Mouse (Mus musculus) activated CD4-positive, CD25-positive, alpha-beta regulatory T cell, adult 4 months (primary cell): Measurements from ENCODE around the gene Egln3. TPM values are rescaled to one million over a fixed set of nuclear protein-coding genes. Genes with fewer than 3 reads are reported as not detected.

Experiments
- ATAC-seq: one replicate; pipeline ENCODE4 v1.8.0; 2017
- polyA plus RNA-seq, 2 experiments: library from polyadenylated mRNA; unstranded; fragments of 100-300 nt; shearing (Covaris generic); gene quantifications; one replicate each; pipeline ENCODE4 v1.2.1; 2017

Egln3 gene
- polyA plus RNA-seq, 2 experiments from 2014 or later, result 1.7 to 2.3 TPM

DNA sequence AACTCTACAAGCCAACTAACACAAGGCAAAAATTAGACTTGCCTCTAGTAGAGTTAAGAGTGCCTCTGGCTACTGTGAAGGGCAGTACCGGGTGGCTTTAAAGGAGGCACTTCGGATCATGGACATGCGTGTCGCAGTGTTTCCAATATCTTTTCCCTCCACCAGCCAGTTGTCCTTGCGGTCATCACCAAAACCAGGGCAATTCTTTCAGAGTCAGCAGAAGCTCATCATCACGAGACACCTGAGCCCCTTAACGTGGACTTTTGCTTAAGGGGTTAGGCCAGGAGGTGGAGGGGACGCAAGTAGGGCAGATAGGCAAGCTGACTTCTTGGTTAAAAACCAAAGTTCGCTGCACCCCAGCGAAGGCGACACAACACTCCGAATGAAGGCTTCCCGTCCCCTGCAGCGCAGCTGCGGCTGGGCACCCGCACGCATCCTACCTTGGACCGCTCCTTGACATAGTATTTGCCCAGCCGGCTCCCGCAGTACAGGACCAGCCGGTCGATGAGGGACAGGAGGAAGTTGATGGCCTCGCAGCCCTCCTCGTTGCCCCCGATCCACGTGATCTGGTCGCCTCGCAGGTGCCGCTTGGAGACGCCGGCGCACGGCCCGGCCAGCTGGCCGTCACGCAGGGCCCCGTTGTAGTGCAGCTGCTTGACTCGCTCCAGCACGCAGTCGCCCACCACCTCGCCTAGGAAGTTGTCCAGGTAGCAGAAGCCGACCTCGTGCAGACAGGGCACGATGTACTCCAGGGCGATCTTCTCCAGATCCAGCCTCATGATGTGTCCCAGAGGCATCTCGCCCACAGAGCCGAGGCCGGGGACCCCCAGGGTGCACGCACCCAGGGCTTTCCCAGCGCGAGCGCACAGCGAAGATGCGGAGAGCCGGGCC is 650 bp downstream of the Egln3 start:
- ATAC-seq, result peak; percentile 17

DNA sequence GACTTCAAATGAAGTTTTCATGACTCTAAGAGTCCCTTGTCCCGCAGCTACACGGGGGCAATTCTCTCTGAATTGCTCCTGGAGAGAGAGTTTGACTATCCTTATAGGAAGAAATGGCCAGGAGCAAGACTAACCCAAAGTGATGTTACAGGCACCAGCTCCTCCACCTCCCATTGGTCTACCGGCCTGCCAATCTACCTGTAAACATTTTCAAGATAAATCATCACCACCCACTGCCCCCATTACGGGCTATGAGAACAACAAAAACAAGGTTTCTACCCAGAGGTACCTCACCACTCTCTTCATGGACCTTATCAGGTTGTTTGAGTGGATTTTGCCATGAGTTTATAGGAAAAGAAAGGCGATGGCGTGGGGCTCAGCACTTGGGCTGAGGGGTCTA is 1.4 kb downstream of the Egln3 start:
- peak; percentile 59 for ATAC-seq

DNA sequence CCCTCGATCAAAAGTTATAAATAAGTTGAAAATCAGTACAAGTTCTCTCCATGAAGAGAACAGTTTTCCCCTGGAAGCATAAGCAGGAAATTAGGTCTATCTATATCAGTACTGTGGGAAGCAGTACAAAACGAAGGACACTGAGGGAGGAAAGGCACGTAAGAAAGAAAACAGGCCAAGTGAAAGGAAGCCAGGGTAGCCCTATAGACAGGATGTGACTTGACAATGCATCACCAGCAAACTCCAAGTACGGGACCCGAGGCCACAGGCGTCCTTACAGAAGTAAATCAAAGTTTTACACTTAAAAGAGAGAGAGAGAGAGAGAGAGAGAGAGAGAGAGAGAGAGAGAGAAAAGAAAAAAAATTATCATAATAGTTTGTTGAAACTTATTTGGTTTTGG is 2.8 kb downstream of the Egln3 start:
- peak; percentile 23 for ATAC-seq

DNA sequence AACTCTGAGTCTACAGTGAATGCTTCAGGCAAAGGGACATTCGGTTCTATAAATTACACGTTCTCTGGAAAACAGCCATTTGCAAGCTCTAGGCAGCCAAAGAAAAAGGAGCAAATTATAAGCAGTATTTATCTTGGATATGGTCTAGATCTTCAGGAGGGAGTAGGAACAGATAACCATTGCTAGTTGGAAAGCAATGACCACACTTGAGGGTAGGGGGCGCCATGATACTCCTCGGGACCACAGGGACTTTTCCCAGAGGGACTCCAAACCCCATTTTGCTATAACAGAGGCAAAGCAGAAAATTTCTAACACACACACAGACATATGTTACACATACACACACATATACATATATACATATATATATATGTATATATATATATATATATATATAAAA is 3.5 kb downstream of the Egln3 start:
- ATAC-seq, result no peak

DNA sequence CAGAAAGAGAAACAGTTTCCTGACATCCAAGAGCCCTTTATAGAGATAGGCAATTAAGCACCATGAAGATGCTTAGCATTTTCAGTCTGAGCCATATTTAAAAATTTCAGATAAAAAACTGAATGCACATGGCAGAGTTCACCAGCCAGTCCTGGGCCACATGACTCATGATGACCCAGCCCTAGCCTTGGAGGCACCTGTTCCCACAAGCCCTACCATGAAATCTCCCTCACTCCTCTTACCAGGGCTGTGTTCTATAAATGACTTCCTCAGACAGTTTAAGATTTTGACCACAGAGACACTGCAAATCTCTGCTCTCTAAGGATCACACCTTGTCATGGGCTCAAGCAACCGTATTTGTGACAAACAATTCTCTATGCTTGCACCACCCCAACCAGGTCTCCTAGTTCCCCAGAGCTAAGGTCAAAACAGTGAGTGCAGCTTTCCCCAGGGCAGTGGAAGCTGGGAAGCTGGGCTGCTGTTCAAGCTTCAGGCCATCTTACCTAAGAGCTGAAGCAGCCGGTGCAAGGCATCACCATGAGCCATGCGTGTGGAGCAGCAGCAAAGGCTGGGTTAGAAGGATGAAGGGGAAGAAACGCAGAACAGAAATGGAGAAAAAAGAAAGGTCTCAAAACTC is 5.3 kb downstream of the Egln3 start:
- ATAC-seq, result no peak

DNA sequence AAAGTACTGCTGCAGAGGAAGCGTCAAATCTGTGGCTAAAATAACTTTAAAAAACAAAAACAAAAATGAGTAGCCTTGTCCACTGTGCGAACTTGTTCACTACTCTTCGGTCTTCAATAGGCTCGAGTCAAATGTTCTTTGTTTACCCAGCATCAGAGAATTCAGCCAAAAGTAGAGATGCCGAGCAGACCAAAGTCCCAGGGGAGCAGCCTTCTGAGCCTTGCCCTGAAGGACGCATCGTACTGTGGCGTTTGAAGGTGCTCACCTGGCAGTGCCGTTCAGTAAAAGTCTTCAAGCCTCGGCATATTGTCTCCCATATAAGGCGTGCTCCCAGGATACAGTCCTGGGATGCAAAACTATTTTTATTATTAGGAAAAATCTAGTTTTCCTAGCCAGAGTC is 5.8 kb downstream of the Egln3 start:
- no peak for ATAC-seq

DNA sequence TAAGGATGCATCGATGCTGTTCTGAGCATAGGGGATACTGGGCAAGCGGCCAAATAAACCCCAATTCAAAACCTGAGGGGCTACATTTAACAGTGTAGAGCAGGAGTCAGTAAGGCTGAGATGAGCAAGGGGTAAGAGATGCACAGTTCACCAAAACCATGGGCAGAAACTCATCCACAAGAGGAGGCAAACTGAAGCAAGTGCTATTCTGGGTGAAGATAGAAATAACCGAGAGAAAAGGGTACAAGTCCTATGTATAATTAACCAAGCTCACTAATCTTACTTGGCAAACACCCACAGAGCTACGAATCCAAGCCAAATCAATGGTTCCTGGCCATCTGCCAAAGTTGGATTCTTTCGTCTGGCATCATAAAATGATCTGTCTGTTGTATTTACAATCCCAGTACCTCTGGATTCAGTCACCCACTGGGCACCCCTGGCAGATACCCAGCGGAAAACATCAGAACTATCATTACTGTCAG is 6.3 kb downstream of the Egln3 start:
- no peak for ATAC-seq

DNA sequence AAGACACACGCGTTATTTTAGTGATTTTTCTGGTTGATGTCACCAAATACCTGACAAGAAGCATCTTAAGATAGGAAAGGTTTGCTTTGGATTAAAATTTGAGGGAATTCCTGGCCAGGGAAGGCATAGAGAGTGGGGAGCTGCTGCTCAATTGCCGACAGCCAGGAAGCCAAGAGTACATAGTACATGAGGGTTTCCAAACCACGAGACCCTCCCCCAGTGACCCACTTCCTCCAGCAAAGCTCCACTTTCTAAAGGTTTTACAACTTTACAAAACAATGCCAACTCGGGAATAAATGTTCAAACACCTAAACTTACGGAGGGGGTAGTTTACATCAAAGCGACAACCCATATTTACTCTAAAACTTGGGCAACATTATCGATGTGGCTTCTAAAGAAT is 6.8 kb downstream of the Egln3 start:
- ATAC-seq, result no peak

DNA sequence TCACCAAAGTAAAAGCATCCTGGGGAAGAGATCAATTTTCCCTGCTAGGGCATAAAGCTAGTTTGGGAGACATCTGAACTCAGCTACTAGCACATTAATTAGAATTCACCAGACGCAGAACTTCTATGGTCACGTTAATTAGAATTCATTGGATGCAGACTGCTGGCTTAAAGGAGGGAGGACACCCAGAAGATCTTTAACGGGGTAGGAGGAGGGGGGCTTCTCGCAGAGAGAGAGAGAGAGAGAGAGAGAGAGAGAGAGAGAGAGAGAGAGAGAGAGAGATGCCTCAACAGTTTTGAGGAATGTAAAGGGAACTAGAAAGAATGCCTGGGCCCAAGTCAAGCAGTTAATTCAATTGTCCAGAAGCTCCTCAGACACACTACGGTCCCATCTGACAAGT is 9.5 kb downstream of the Egln3 start:
- no peak for ATAC-seq

DNA sequence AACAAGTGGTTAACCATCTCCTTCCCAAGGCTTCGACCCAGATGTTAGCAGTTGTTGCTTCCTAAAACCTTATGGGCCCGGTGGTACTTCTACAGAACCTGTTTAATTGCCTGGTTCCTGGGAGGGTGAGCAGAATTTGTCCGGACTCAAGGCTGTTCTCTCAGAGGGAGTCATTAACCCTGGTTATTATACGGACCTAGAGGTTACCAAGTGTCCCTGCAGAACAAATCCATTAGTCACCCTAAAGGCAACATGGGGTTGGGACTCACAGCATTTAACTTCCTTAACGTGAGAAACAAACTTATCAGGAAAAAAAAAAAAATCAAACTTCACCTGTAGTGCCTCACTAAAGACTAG is 11.4 kb downstream of the Egln3 start:
- ATAC-seq, result no peak

DNA sequence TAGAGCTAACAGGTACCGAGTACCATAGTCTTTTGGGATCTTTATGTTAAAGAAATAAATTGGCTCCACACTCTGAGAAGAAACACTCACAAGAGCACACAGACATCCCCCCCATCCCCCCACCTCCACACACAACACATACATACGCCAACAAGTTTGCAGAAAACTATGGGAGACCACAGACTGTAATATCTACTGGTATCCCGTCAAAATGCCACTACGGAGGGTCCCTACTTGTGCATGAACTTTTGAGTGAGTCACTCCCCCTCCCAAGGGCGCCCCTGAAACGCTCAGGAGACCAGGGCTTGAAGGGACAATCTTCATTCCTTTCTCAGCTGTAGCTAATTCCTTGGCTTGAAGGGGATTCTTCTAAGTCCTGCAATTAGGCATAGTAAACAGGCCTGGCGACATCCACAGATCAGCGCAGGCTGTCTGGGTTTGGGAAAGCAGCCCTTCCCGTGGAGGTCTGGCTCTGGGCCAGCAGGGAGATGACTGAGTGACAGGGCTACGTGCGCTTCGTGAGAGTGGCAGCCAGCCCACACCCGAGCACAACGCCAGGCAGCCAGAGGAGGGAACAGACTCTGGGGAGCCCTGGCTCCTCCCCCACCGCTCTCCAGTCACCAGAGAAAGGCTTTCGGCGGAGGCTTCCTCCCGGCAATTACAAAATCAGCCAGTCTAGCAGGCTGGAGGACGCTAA is 11.9 kb downstream of the Egln3 start:
- peak; percentile 79 for ATAC-seq

DNA sequence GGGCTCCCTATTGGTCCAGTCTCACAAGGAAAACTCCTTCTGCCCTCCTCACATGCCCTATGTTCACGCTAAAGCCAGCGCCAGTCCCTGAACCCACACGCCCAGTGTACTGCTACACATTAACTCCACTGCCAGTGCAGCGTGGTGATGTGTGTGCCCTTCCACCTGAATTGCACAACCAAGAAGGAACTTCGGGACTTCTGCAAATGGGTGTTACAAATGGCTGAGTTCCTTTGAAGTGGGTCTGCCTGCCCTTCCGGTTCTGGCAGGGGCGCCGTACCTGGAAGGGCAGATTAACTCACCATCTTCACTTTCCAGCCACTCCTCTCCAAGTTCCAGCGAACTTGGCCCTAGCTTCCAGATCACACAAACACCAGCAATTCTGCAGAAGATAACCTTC is 12.5 kb downstream of the Egln3 start:
- ATAC-seq, result no peak

DNA sequence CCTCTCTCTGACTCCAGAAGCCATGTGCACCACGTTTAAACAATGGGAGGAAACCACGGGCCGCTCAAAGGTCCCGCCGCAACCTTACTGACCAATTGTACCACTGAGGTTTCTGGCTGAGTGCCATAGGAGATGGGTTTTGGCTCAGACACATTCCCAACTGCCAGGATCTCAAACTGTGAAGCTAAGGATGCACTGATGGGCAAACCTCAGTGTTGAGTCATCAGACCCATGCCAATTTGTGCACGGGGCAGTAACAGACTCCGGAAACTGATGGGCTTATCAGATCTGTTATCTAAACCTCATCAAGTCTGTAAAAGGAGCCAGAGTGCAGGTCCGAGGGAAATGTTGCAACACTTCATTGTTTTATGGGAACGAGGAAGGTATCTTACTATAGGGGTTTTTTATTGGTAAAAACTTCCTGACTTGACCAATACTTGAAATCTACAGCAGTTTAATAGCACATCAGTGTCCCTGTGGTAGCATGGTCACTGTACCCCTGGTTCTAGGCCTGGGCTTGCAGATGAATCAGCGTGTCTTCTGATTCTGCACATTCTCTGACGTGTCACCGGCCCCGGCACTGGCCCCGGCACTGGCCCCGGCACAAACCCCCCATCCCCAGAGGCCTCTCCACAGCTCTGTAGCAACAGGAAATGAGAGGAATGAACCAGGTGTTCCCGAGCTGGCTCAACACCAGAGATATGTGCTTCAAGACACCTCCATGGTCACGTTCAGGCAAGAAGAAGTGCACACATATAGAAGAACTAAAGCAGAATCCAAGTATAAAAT is 15.7 kb downstream of the Egln3 start:
- no peak for ATAC-seq

DNA sequence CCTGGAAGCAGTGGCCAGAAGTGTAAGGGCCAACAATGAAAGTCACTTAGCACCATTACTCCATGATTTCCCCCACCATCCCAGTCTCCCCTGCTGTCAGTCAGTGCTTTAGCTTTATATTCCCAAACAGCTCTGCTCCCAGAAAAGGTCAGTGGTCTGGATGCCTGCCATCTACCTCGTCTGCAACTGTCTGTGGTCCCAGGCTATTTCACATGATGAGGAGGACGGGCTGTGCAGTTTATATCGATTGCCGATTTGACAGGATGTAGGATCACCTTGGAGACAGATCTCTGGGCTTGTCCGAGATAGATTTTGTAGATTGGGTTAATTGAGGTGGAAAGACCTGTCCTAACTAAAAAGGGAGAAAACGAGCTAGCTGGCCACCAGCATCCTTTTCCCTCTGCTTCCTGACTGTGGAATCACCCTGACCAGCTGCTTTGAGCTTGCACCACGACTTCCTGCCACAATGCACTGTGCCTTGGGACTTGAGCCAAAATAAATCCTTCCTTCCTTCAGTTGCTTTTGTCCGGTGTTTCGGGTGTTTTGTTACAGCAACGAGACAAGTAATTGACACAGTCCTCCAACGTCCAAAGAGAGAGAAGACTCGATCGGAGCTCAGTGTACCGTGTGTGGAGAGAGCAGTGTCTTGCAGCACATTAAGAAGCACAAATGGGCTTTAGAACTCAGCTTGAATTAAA is 16.6 kb downstream of the Egln3 start:
- no peak for ATAC-seq

DNA sequence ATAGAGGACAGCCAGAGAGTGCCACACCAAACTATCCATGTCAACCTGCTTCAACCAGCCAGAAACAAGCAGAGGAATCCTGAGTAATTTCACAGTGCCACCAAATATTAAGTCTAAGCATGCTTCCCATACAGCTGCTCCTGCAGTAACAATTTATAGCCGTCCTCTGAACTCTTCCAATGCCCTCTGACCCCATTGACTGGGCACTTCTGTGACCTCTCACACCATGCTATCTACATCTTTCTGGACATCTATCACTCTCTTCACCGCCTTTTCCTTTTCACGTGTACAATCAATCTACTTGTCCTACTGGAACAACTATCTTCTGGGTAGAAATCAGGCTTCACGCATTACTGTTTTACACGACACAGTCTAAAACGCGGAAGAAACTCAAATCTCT is 19.4 kb downstream of the Egln3 start:
- no peak for ATAC-seq

DNA sequence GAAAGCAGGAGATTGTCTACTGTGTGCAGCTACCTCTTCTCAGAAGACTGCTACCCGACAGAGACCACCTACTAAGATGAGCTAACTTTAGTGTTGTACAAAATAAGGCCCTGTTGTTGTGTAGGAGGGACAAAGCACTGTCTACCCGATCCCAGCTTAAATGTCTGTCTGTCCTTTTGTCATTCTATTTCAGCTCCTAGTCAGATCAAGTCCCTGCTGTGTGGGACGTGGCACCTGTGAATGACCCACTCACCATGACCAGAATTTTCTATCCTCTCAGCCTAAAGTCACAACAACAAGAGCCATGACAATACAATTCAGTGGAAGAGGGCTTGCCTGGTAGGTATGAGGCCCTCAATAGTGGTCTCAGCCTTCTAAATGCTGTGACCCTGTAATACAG is 25.3 kb downstream of the Egln3 start:
- ATAC-seq, result no peak

DNA sequence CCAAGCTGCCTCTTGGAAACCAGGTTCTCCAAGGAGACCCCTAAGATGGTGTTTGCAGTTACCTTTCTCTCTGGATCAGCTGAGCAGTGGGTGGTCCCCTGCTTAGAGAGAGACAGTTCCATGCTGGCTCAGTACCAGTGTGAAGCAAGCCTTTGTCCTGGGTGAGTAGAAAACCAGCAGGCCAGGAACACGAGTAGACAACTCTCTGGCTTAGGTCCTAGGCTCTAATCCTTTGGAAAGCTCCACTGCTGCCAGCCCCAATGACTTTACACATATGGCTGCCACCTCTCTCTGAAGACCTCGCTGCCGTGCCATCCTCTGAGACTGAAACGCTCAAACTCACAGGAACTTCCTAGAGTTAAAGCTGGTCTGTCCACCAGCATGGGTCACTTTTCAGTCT is 34.9 kb downstream of the Egln3 start:
- no peak for ATAC-seq

DNA sequence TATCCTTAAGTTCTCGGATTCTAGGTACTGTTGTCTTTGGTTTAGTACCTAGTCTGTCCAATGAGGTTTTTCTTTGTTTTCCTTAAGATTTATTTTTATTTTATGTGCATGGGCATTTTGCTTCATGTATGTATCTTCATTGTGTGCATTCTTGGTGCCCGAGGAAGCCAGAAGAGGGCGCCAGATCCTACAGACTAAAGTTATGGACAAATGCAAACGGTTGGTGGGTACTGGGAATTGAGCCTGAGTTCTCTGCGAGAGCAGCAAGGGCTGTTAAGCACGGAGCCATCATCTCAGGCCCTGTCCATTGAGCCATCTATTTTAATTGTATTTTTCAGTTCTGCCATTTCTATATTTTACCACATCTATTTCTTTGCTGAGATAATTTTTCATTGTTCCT is 35.9 kb downstream of the Egln3 start:
- ATAC-seq, result no peak

DNA sequence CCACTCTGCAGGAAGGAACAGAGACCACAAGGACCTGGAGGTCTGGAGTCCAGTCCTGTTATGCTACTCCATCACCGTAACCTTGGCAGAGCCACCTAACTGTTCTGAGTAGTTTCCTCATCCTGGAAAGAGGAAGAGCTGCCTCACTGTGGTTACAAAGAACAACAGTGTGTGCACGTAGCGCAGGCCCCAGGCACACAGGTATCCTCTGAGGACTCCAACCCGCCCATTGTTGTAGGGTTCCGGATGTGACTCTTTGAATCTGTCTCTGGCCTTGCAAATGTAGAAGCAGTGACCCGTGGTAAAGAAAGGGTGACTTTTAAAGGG is 39.0 kb downstream of the Egln3 start:
- no peak for ATAC-seq

DNA sequence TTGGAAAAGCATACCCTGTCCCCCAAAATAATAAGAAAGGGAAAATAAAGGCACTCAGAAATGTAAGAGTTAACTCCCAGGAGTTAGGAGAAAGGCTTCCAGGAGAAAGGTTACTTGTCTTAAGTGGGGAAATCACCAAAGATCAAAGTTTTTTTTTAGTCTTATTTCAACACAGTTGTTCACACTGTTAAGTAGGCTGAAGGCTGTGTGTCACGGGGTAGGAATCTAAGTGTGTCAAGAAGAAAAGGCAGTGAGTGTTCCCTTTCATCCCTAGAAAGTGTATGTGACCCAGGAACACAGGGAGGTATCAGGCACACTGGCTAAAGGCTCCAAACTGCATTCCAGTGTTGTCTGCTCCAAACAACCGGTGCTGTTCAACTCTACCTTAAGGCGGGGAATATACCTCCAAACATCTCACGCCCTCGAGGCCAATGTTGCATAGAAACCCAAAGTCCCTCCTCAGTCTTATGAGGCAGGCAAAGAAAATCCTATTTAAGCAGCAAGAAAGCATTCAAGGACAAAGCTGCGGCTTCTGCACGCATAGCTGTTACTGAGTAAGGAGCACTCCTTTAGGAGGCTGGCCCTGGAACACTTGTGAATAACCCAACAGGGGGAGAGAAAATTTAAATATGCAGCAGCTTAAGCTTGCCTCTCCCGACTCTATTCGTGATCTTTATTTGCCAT is 39.5 kb downstream of the Egln3 start:
- ATAC-seq, result no peak

DNA sequence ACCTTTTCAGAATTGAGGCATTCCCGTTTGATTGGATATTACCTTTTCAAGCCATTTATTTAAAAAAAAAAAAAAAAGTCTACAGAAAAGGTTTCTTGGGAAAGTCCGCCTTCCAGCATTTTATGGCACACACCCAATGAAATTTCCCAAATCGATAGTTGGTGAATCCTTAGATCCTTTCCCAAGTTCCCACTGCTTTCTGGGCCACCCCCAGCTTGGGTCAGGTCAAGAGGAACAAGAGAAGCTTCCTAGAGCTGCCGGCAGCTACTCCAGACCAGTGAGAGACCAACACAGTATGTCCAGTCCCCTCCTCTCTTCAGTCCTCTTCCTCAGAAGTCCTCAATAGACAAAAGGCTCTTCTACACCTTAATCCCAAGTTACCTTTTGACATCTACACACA is 40.5 kb downstream of the Egln3 start:
- no peak for ATAC-seq

DNA sequence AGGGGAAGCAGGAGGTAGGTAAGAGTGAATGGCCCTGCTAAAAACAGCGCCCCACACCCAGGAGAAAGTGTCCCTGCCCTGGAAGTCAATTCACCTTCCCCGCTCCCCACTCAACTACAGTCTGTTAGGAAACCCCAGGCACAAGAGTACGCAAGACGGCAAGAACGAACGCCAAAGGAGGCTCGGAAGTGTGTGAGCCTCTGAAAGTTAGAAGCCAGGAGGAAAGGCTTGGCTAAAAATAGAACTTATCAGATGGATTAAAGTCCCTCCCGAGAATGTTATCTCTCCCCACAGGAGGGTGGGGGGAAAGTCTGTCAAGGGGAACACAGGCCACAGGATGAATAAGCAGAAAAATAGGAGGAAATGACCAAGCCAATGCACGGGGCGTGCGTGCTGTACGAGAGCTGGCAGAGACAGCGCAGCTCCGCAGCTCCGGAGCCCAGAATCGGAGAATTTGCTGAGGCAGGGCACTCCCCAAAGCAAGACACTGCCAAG is 41.0 kb downstream of the Egln3 start:
- no peak for ATAC-seq
